ENCODE assay signal across 10 mouse cellular contexts in the genomic region with DNA sequence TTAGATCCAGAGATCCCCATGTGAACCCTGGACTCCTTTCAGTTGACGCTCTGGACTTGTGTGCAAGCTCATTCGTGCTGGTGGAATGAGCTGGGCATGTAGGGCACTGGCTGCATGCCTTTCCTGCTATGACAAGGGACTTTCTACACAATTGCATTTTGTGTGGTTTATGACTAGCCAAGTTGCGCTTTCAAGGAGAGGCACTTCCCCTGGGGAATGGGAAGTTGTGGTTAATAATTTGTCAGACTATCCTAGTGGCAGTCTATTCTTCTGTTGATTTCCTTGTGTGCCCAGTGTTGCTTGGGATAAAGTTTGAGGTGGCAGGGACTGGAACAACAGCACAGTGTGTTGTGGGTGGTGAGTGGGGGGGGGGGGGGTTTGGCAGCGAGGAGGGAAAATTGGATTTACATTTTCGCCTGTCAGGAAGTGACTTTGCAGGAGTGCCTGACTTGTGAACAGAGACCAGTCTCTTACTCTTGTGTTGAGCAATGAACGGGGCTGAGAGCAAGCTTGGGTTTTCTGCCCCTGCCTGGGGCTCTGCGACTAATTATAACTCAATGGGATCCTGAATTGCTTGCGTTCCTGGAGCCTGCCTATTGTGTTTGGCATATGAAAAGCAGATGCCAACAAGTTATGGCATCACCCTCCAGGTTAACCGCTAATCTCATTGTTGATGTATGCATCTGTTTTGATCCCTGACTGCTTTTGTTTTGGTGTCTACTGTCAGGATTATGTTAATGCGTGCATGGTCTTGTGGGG. TPM values are rescaled to one million over a fixed set of nuclear protein-coding genes. Genes with fewer than 3 reads are reported as not detected.
DNase-seq lines count a peak whose midpoint lies in the region; ATAC-seq lines count a peak whose summit lies in the region.
"Had no signal": no experiment of that assay in that cellular context is flagged by ENCODE, and none has a peak within 500 bp of the region (broad histone marks: within the 10 kb centered on the region; RNA-seq: fewer than 3 reads in every experiment).

No protein-coding gene starts in this region.

- WGBS in heart, embryonic 11.5 days (ENCODE audit: insufficient replicate concordance), result 43% methylated on average over 10 of the region's 10 CpGs
- 61% methylated on average over 10 of the region's 10 CpGs for WGBS in kidney, embryonic 14.5 days
- WGBS in macrophage (ENCODE audit: missing documents), result 13% methylated on average over 9 of the region's 10 CpGs

- no peak for ATAC-seq in heart, embryonic 11.5 days (replicated peaks; ENCODE audit: insufficient number of reproducible peaks, low FRiP score, low TSS enrichment)
- no peak for ATAC-seq in kidney, embryonic 14.5 days (ENCODE audit: low FRiP score, low TSS enrichment)

- H3K9me3 ChIP-seq in heart, embryonic 11.5 days (replicated peaks; ENCODE audit: control insufficient read depth, low read length), result no peaks in the 10 kb centered on the region
- no peaks in the 10 kb centered on the region for H3K9me3 ChIP-seq in kidney, embryonic 14.5 days (ENCODE audit: control insufficient read depth, low read length)

- H3K9ac ChIP-seq in heart, embryonic 11.5 days (ENCODE audit: low read depth, low read length), result peak overlapping the region; percentile 49; the same call in 1 of the 2 replicates
- H3K9ac ChIP-seq in kidney, embryonic 14.5 days (ENCODE audit: low read depth, low read length), result no peak overlapping the region

- peak overlapping the region; percentile 19 for H3K4me2 ChIP-seq in heart, embryonic 11.5 days
- no peak overlapping the region for H3K4me2 ChIP-seq in kidney, embryonic 14.5 days (replicated peaks; ENCODE audit: low read depth, low read length)

- DNase-seq in heart, adult 8-10 months (ENCODE audit: low spot score), result no peak
- peak; percentile 27 for DNase-seq in R1 (ENCODE audit: low read depth, low spot score)
- no peak for DNase-seq in cerebellum, adult 18-20 months
- DNase-seq in frontal cortex, postnatal 14 days (ENCODE audit: low spot score in 2 of 2), result no peak
- no peak for DNase-seq in T-cell, adult 2 months (ENCODE audit: low spot score)
- DNase-seq: cerebellum, postnatal 25 days had no signal

- no peaks in the 10 kb centered on the region for H3K27me3 ChIP-seq in heart, embryonic 11.5 days (ENCODE audit: control insufficient read depth, insufficient read depth, low read length)
- H3K27me3 ChIP-seq in kidney, embryonic 14.5 days (ENCODE audit: control insufficient read depth, insufficient read depth, low read length), result no peaks in the 10 kb centered on the region
- H3K27me3 ChIP-seq: CH12.LX had no signal

- H3K36me3 ChIP-seq in heart, embryonic 11.5 days (ENCODE audit: control insufficient read depth, insufficient read depth, low read length), result no peaks in the 10 kb centered on the region
- H3K36me3 ChIP-seq in kidney, embryonic 14.5 days (ENCODE audit: control insufficient read depth, insufficient read depth, low read length), result no peaks in the 10 kb centered on the region
- no peaks in the 10 kb centered on the region for H3K36me3 ChIP-seq in macrophage (ENCODE audit: inconsistent target)

- no peaks in the 10 kb centered on the region for H3K79me2 ChIP-seq in macrophage (ENCODE audit: inconsistent target)

- peak overlapping the region; percentile 81 for H3K27ac ChIP-seq in heart, embryonic 11.5 days (ENCODE audit: low read depth, low read length)
- peak overlapping the region; percentile 77 for H3K27ac ChIP-seq in kidney, embryonic 14.5 days (ENCODE audit: low read depth, low read length)
- H3K27ac ChIP-seq in macrophage, result peak overlapping the region; percentile 2; the same call in 1 of the 2 replicates

- no peak overlapping the region for H3K4me3 ChIP-seq in heart, embryonic 11.5 days (ENCODE audit: low read depth, low read length)
- no peak overlapping the region for H3K4me3 ChIP-seq in kidney, embryonic 14.5 days (ENCODE audit: low read length)
- no peak overlapping the region for H3K4me3 ChIP-seq in macrophage (ENCODE audit: inconsistent target)

- H3K4me1 ChIP-seq in heart, embryonic 11.5 days (ENCODE audit: control insufficient read depth, insufficient read depth, low read length), result peaks cover 32% of the 10 kb centered on the region
- peaks cover 27% of the 10 kb centered on the region for H3K4me1 ChIP-seq in kidney, embryonic 14.5 days (ENCODE audit: control insufficient read depth, insufficient read depth, low read length)

RNA-seq across cellular contexts. Expression of a gene that starts 3.8 kb away (rescaled TPM):
- polyA plus RNA-seq in heart, embryonic 11.5 days (2014; fragmentation: Nextera tagmentation; extraction: Ambion mirVana), result 2.7 and 2.9 TPM in 2 replicates
- total RNA-seq in heart, adult 8-10 months (2022), result under 1 TPM; 0.29 to 0.41 (median 0.32) TPM
- 6.0 and 6.2 TPM in 2 replicates for polyA plus RNA-seq in kidney, embryonic 14.5 days (2014; fragmentation: Nextera tagmentation; extraction: Ambion mirVana)
- 1 to 10 TPM in 9 of 26 experiments, under 1 TPM in 9, not detected in 8; 0.26 to 2.5 (median 1.1) TPM for total RNA-seq in macrophage (2018; cell fraction: chromatin; rRNA removed)
- 1 to 10 TPM in 2 of 26 experiments, under 1 TPM in 23, not detected in 1; 0.03 to 1.1 (median 0.38) TPM for total RNA-seq in macrophage (2018; cell fraction: cytosol; rRNA removed)
- 1 to 10 TPM in 6 of 26 experiments, under 1 TPM in 12, not detected in 8; 0.18 to 4.2 (median 0.66) TPM for total RNA-seq in macrophage (2018; cell fraction: nucleus; rRNA removed)
- polyA plus RNA-seq in macrophage (2018), result 0.06 to 1.1 TPM in 2 of 3 replicates, not detected in the other

RNA-seq across cellular contexts. Expression of a gene that starts 26.0 kb away (rescaled TPM):
- not detected in 2 replicates for polyA plus RNA-seq in heart, embryonic 11.5 days (2014; fragmentation: Nextera tagmentation; extraction: Ambion mirVana)
- not detected for total RNA-seq in heart, adult 8-10 months (2022)
- not detected in 2 replicates for polyA plus RNA-seq in kidney, embryonic 14.5 days (2014; fragmentation: Nextera tagmentation; extraction: Ambion mirVana)
- total RNA-seq in macrophage (2018; cell fraction: chromatin; rRNA removed), result not detected
- total RNA-seq in macrophage (2018; cell fraction: cytosol; rRNA removed), result not detected
- not detected for total RNA-seq in macrophage (2018; cell fraction: nucleus; rRNA removed)
- not detected in 3 replicates for polyA plus RNA-seq in macrophage (2018)
- total RNA-seq: CH12.LX had no signal

RNA-seq across cellular contexts. Expression of a gene that starts 33.0 kb away (rescaled TPM):
- polyA plus RNA-seq in heart, embryonic 11.5 days (2014; fragmentation: Nextera tagmentation; extraction: Ambion mirVana), result not detected in 2 replicates
- not detected for total RNA-seq in heart, adult 8-10 months (2022)
- not detected in 2 replicates for polyA plus RNA-seq in kidney, embryonic 14.5 days (2014; fragmentation: Nextera tagmentation; extraction: Ambion mirVana)
- total RNA-seq in macrophage (2018; cell fraction: chromatin; rRNA removed), result not detected
- under 1 TPM in 3 of 26 experiments, not detected in 23; 0.38 to 0.68 (median 0.58) TPM for total RNA-seq in macrophage (2018; cell fraction: cytosol; rRNA removed)
- total RNA-seq in macrophage (2018; cell fraction: nucleus; rRNA removed), result not detected
- not detected in 3 replicates for polyA plus RNA-seq in macrophage (2018)
- total RNA-seq: CH12.LX had no signal

RNA-seq across cellular contexts. Expression of a gene that starts 42.7 kb away (rescaled TPM):
- not detected in 2 replicates for polyA plus RNA-seq in heart, embryonic 11.5 days (2014; fragmentation: Nextera tagmentation; extraction: Ambion mirVana)
- total RNA-seq in heart, adult 8-10 months (2022), result not detected
- not detected in 2 replicates for polyA plus RNA-seq in kidney, embryonic 14.5 days (2014; fragmentation: Nextera tagmentation; extraction: Ambion mirVana)
- not detected for total RNA-seq in macrophage (2018; cell fraction: chromatin; rRNA removed)
- total RNA-seq in macrophage (2018; cell fraction: cytosol; rRNA removed), result not detected
- total RNA-seq in macrophage (2018; cell fraction: nucleus; rRNA removed), result not detected
- polyA plus RNA-seq in macrophage (2018), result not detected in 3 replicates
- total RNA-seq: CH12.LX had no signal

RNA-seq across cellular contexts. Expression of a gene that starts 48.0 kb away (rescaled TPM):
- polyA plus RNA-seq in heart, embryonic 11.5 days (2014; fragmentation: Nextera tagmentation; extraction: Ambion mirVana), result not detected in 2 replicates
- not detected for total RNA-seq in heart, adult 8-10 months (2022)
- polyA plus RNA-seq in kidney, embryonic 14.5 days (2014; fragmentation: Nextera tagmentation; extraction: Ambion mirVana), result not detected in 2 replicates
- not detected for total RNA-seq in macrophage (2018; cell fraction: chromatin; rRNA removed)
- not detected for total RNA-seq in macrophage (2018; cell fraction: cytosol; rRNA removed)
- total RNA-seq in macrophage (2018; cell fraction: nucleus; rRNA removed), result not detected
- not detected in 3 replicates for polyA plus RNA-seq in macrophage (2018)
- total RNA-seq: CH12.LX had no signal

Comparison
In these comparisons a context has a peak if more than half of its experiments do, and no peak if none do; other contexts are left out.
1. H3K27ac ChIP-seq: peak in every context shown above with its lines; median percentile 81 in heart, embryonic 11.5 days; 77 in kidney, embryonic 14.5 days; 2 in macrophage.